Mouse (Mus musculus) heart, adult 2 months (tissue): ENCODE results near the gene Uevld.

Source experiments
- CTCF ChIP-seq: fragments of 200-600 bp; IDR thresholded peaks from 2 replicates; pipeline ENCODE4 v1.8.1; 2022; ENCODE audit warnings: antibody characterized with exemption, mild to moderate bottlenecking, moderate library complexity
- POLR2A ChIP-seq: fragments of 200-500 bp; IDR thresholded peaks from 2 replicates; pipeline ENCODE4 v1.6.1; 2011; ENCODE audit warnings: mild to moderate bottlenecking, low read depth, low read length, control low read depth; ENCODE audit not compliant: insufficient read depth

GRCm38 (mm10) chr7:46998942-46999341 lies 40.6 kb upstream of the Uevld start:
- TF ChIP-seq CTCF (no peak), POLR2A (no peak)
